Mouse (Mus musculus) neutrophil, adult 5-6 weeks (primary cell): ENCODE data around the gene Rab3c. TPM values are rescaled to one million over a fixed set of nuclear protein-coding genes. Genes with fewer than 3 reads are reported as not detected.

Source experiments
- ATAC-seq: fragments of 151-379, 151-347 bp; 2 replicates; pipeline ENCODE4 v1.8.0; 2017; ENCODE audit warnings: mild to moderate bottlenecking, moderate TSS enrichment; ENCODE audit not compliant: insufficient number of reproducible peaks, poor library complexity, low FRiP score, severe bottlenecking; ENCODE audit errors: extremely low read depth
- total RNA-seq: library from RNA; stranded (forward); fragments of 200-1000 nt; gene quantifications from 2 replicates; pipeline ENCODE4 v1.2.3, GENCODE M21; 2017

The Rab3c gene
- total RNA-seq, 1 experiment from 2014 or later: not detected

- 0 out of 2 replicates have a peak, but pooled peaks have one; percentile 19 for ATAC-seq
Measured at GRCm38 (mm10) chr13:110039170-110039569, 241.6 kb downstream of the Rab3c start.

- ATAC-seq: no peak
Measured at GRCm38 (mm10) chr13:110038521-110038920, 242.3 kb downstream of the Rab3c start.

GRCm38 (mm10) chr13:110034885-110035284, 245.9 kb downstream of the Rab3c start:
- ATAC-seq: no peak

GRCm38 (mm10) chr13:110034041-110034440, 246.8 kb downstream of the Rab3c start:
- no peak for ATAC-seq

GRCm38 (mm10) chr13:110031886-110032285, 248.9 kb downstream of the Rab3c start:
- no peak for ATAC-seq

GRCm38 (mm10) chr13:110031061-110031460, 249.7 kb downstream of the Rab3c start:
- ATAC-seq: no peak

- no peak for ATAC-seq
Measured at GRCm38 (mm10) chr13:110024381-110025161, 256.2 kb downstream of the Rab3c start.

- ATAC-seq: no peak
Measured at GRCm38 (mm10) chr13:110023031-110023430, 257.8 kb downstream of the Rab3c start.

GRCm38 (mm10) chr13:110019774-110020173, 261.0 kb downstream of the Rab3c start:
- no peak for ATAC-seq

GRCm38 (mm10) chr13:110018941-110019743, 261.7 kb downstream of the Rab3c start:
- no peak for ATAC-seq

GRCm38 (mm10) chr13:110018431-110018901, 262.3 kb downstream of the Rab3c start:
- ATAC-seq: peak; percentile 84

GRCm38 (mm10) chr13:110012029-110012428, 268.8 kb downstream of the Rab3c start:
- no peak for ATAC-seq

- no peak for ATAC-seq
Measured at GRCm38 (mm10) chr13:110010876-110011275, 269.9 kb downstream of the Rab3c start.

- no peak for ATAC-seq
Measured at GRCm38 (mm10) chr13:110008539-110008938, 272.3 kb downstream of the Rab3c start.

GRCm38 (mm10) chr13:110006106-110006781, 274.6 kb downstream of the Rab3c start:
- no peak for ATAC-seq

Other genes starting within 250 kb of the Rab3c start
- 14.0 and 14.1 TPM in 2 replicates for gene Gapt, start 76.2 kb upstream of the Rab3c start, total RNA-seq
- 93.8 and 111 TPM in 2 replicates for gene Plk2, start 114.0 kb upstream of the Rab3c start, total RNA-seq